Mouse (Mus musculus): ENCODE data around the gene Rrbp1. TPM values are rescaled to one million over a fixed set of nuclear protein-coding genes. Genes with fewer than 3 reads are reported as not detected.
A peak's percentile ranks its signal among the peaks of the same experiment; 100 is the strongest.

Gene Rrbp1
- polyA plus RNA-seq, 1 experiment from 2014 or later: 139 TPM

GRCm38 (mm10) chr2:144002229-144002984 lies 8.7 kb downstream of the Rrbp1 start:
- H3K27ac ChIP-seq (ENCODE audit: low read length): no peak overlapping the region
- H3K9me3 ChIP-seq (ENCODE audit: control insufficient read depth, low read depth, low read length): no peaks in the 10 kb centered on the region
- H3K4me1 ChIP-seq (ENCODE audit: control insufficient read depth, insufficient read depth, low read length): peaks cover 41% of the 10 kb centered on the region
- no peaks in the 10 kb centered on the region for H3K36me3 ChIP-seq (ENCODE audit: control insufficient read depth, insufficient read depth, low read length)
- no peak for ATAC-seq (ENCODE audit: insufficient number of reproducible peaks, insufficient read depth, low FRiP score, low read depth)
- 87% methylated on average over 5 of the region's 5 CpGs for WGBS
- no peak overlapping the region for H3K4me2 ChIP-seq (replicated peaks; ENCODE audit: low read depth, low read length)
- H3K27me3 ChIP-seq (ENCODE audit: control insufficient read depth, insufficient read depth, low read length): no peaks in the 10 kb centered on the region
- H3K4me3 ChIP-seq (ENCODE audit: low read depth, low read length): no peak overlapping the region
- no peak overlapping the region for H3K9ac ChIP-seq (replicated peaks; ENCODE audit: low read depth, low read length)

GRCm38 (mm10) chr2:143992977-143993376 lies 18.1 kb downstream of the Rrbp1 start:
- H3K27ac ChIP-seq (ENCODE audit: low read length): no peak overlapping the region
- H3K4me1 ChIP-seq (ENCODE audit: control insufficient read depth, insufficient read depth, low read length): no peaks in the 10 kb centered on the region
- H3K36me3 ChIP-seq (ENCODE audit: control insufficient read depth, insufficient read depth, low read length): peaks cover 2% of the 10 kb centered on the region; the same call in 1 of the 2 replicates
- H3K9me3 ChIP-seq (ENCODE audit: control insufficient read depth, low read depth, low read length): no peaks in the 10 kb centered on the region
- ATAC-seq (ENCODE audit: insufficient number of reproducible peaks, insufficient read depth, low FRiP score, low read depth): no peak
- no peaks in the 10 kb centered on the region for H3K27me3 ChIP-seq (ENCODE audit: control insufficient read depth, insufficient read depth, low read length)
- H3K4me2 ChIP-seq (replicated peaks; ENCODE audit: low read depth, low read length): no peak overlapping the region
- no peak overlapping the region for H3K9ac ChIP-seq (replicated peaks; ENCODE audit: low read depth, low read length)
- 88% methylated on average over 1 of the region's 1 CpGs for WGBS
- H3K4me3 ChIP-seq (ENCODE audit: low read depth, low read length): no peak overlapping the region

- no peaks in the 10 kb centered on the region for H3K27me3 ChIP-seq (ENCODE audit: control insufficient read depth, insufficient read depth, low read length)
- WGBS: 84% methylated on average over 7 of the region's 7 CpGs
- H3K9ac ChIP-seq (replicated peaks; ENCODE audit: low read depth, low read length): no peak overlapping the region
- H3K9me3 ChIP-seq (ENCODE audit: control insufficient read depth, low read depth, low read length): no peaks in the 10 kb centered on the region
- no peak overlapping the region for H3K4me3 ChIP-seq (ENCODE audit: low read depth, low read length)
- peaks cover 2% of the 10 kb centered on the region; the same call in 1 of the 2 replicates for H3K36me3 ChIP-seq (ENCODE audit: control insufficient read depth, insufficient read depth, low read length)
- H3K4me2 ChIP-seq (replicated peaks; ENCODE audit: low read depth, low read length): no peak overlapping the region
- H3K27ac ChIP-seq (ENCODE audit: low read length): no peak overlapping the region
- H3K4me1 ChIP-seq (ENCODE audit: control insufficient read depth, insufficient read depth, low read length): no peaks in the 10 kb centered on the region
- no peak for ATAC-seq (ENCODE audit: insufficient number of reproducible peaks, insufficient read depth, low FRiP score, low read depth)
These were observed 18.9 kb downstream of the Rrbp1 start for GRCm38 (mm10) chr2:143991964-143992672.

GRCm38 (mm10) chr2:143990997-143991396 lies 20.1 kb downstream of the Rrbp1 start:
- ATAC-seq (ENCODE audit: insufficient number of reproducible peaks, insufficient read depth, low FRiP score, low read depth): no peak
- Histone ChIP-seq H3K36me3 (ENCODE audit: control insufficient read depth, insufficient read depth, low read length) (peaks cover 6% of the 10 kb centered on the region; the same call in 1 of the 2 replicates), H3K4me1 (ENCODE audit: control insufficient read depth, insufficient read depth, low read length) (no peaks in the 10 kb centered on the region), H3K4me3 (ENCODE audit: low read depth, low read length) (no peak overlapping the region), H3K4me2 (replicated peaks; ENCODE audit: low read depth, low read length) (no peak overlapping the region), H3K27ac (ENCODE audit: low read length) (no peak overlapping the region), H3K9me3 (ENCODE audit: control insufficient read depth, low read depth, low read length) (no peaks in the 10 kb centered on the region), H3K27me3 (ENCODE audit: control insufficient read depth, insufficient read depth, low read length) (no peaks in the 10 kb centered on the region), H3K9ac (replicated peaks; ENCODE audit: low read depth, low read length) (no peak overlapping the region)
- WGBS: 63% methylated on average over 1 of the region's 1 CpGs

- Histone ChIP-seq H3K4me2 (replicated peaks; ENCODE audit: low read depth, low read length) (no peak overlapping the region), H3K9ac (replicated peaks; ENCODE audit: low read depth, low read length) (no peak overlapping the region), H3K27me3 (ENCODE audit: control insufficient read depth, insufficient read depth, low read length) (no peaks in the 10 kb centered on the region), H3K36me3 (ENCODE audit: control insufficient read depth, insufficient read depth, low read length) (peaks cover 18% of the 10 kb centered on the region), H3K9me3 (ENCODE audit: control insufficient read depth, low read depth, low read length) (no peaks in the 10 kb centered on the region), H3K4me1 (ENCODE audit: control insufficient read depth, insufficient read depth, low read length) (no peaks in the 10 kb centered on the region), H3K4me3 (ENCODE audit: low read depth, low read length) (no peak overlapping the region), H3K27ac (ENCODE audit: low read length) (no peak overlapping the region)
- ATAC-seq (ENCODE audit: insufficient number of reproducible peaks, insufficient read depth, low FRiP score, low read depth): no peak
- WGBS: 93% methylated on average over 3 of the region's 3 CpGs
These were observed 23.0 kb downstream of the Rrbp1 start for GRCm38 (mm10) chr2:143988016-143988415.

GRCm38 (mm10) chr2:143987485-143987884 lies 23.6 kb downstream of the Rrbp1 start:
- Histone ChIP-seq H3K9ac (replicated peaks; ENCODE audit: low read depth, low read length) (no peak overlapping the region), H3K9me3 (ENCODE audit: control insufficient read depth, low read depth, low read length) (no peaks in the 10 kb centered on the region), H3K27ac (ENCODE audit: low read length) (no peak overlapping the region), H3K4me1 (ENCODE audit: control insufficient read depth, insufficient read depth, low read length) (no peaks in the 10 kb centered on the region), H3K27me3 (ENCODE audit: control insufficient read depth, insufficient read depth, low read length) (no peaks in the 10 kb centered on the region), H3K4me3 (ENCODE audit: low read depth, low read length) (no peak overlapping the region), H3K4me2 (replicated peaks; ENCODE audit: low read depth, low read length) (no peak overlapping the region), H3K36me3 (ENCODE audit: control insufficient read depth, insufficient read depth, low read length) (peaks cover 18% of the 10 kb centered on the region)
- no peak for ATAC-seq (ENCODE audit: insufficient number of reproducible peaks, insufficient read depth, low FRiP score, low read depth)
- 69% methylated on average over 2 of the region's 2 CpGs for WGBS

- ATAC-seq (ENCODE audit: insufficient number of reproducible peaks, insufficient read depth, low FRiP score, low read depth): no peak
- 56% methylated on average over 2 of the region's 2 CpGs for WGBS
- H3K27ac ChIP-seq (ENCODE audit: low read length): no peak overlapping the region
- no peak overlapping the region for H3K9ac ChIP-seq (replicated peaks; ENCODE audit: low read depth, low read length)
- no peak overlapping the region for H3K4me3 ChIP-seq (ENCODE audit: low read depth, low read length)
- no peaks in the 10 kb centered on the region for H3K27me3 ChIP-seq (ENCODE audit: control insufficient read depth, insufficient read depth, low read length)
- H3K4me2 ChIP-seq (replicated peaks; ENCODE audit: low read depth, low read length): no peak overlapping the region
- peaks cover 21% of the 10 kb centered on the region; the same call in 1 of the 2 replicates for H3K36me3 ChIP-seq (ENCODE audit: control insufficient read depth, insufficient read depth, low read length)
- H3K9me3 ChIP-seq (ENCODE audit: control insufficient read depth, low read depth, low read length): no peaks in the 10 kb centered on the region
- H3K4me1 ChIP-seq (ENCODE audit: control insufficient read depth, insufficient read depth, low read length): no peaks in the 10 kb centered on the region
These were observed 27.6 kb downstream of the Rrbp1 start for GRCm38 (mm10) chr2:143983482-143983881.

- 48% methylated on average over 3 of the region's 3 CpGs for WGBS
These were observed 28.2 kb downstream of the Rrbp1 start for GRCm38 (mm10) chr2:143982901-143983300.

More at GRCm38 (mm10) chr2:143982901-143983300, 28.2 kb downstream of the Rrbp1 start:
- Histone ChIP-seq H3K27ac (ENCODE audit: low read length) (peak overlapping the region; percentile 16; the same call in 1 of the 2 replicates), H3K4me2 (replicated peaks; ENCODE audit: low read depth, low read length) (no peak overlapping the region), H3K9me3 (ENCODE audit: control insufficient read depth, low read depth, low read length) (no peaks in the 10 kb centered on the region), H3K4me1 (ENCODE audit: control insufficient read depth, insufficient read depth, low read length) (no peaks in the 10 kb centered on the region), H3K27me3 (ENCODE audit: control insufficient read depth, insufficient read depth, low read length) (no peaks in the 10 kb centered on the region), H3K9ac (replicated peaks; ENCODE audit: low read depth, low read length) (no peak overlapping the region), H3K4me3 (ENCODE audit: low read depth, low read length) (no peak overlapping the region), H3K36me3 (ENCODE audit: control insufficient read depth, insufficient read depth, low read length) (peaks cover 21% of the 10 kb centered on the region; the same call in 1 of the 2 replicates)
- peak; percentile 23; the same call in 1 of the 2 replicates for ATAC-seq (ENCODE audit: insufficient number of reproducible peaks, insufficient read depth, low FRiP score, low read depth)

Data from stomach, embryonic 14.5 days (tissue).